Mouse (Mus musculus): Measurements from ENCODE around the gene Wdr43.

DNA sequence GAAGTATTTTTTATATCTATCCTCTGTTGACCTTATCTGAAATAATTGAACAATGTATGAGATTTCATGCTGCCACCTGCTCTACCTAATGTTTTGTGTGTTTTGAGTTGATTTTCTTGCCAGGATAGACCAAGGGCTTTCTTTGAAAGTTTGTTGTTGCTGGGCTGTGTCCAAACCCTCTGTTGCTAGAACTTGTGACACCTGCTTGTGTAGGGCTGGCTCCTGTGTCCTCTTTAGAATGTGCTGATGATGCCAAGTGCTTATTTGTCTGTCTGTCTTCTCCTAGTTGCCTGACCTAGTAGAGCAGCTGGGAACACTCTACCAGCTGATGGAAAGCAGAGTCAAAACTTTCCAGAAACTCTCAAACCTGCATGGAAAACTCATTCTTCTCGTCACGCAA, 36.8 kb downstream of the Wdr43 start:
- TF ChIP-seq CTCF (conservative IDR thresholded peaks at IDR 0.05; ENCODE audit: insufficient read depth, insufficient read length, low read depth, low read length) (no peak), POLR2A (IDR thresholded peaks at IDR 0.05; ENCODE audit: low read depth, low read length) (no peak)
